Mouse (Mus musculus) liver, embryonic 14.5 days (tissue): ENCODE data around the gene Ptpn13.

ENCODE experiments used
- CTCF ChIP-seq: IDR thresholded peaks from 2 replicates; pipeline ENCODE4 v1.5.1; 2016; ENCODE audit warnings: antibody characterized with exemption, low read depth, control low read depth
- EP300 ChIP-seq: IDR thresholded peaks from 2 replicates; pipeline ENCODE4 v1.6.1; 2016; ENCODE audit warnings: antibody characterized with exemption, low read depth

DNA sequence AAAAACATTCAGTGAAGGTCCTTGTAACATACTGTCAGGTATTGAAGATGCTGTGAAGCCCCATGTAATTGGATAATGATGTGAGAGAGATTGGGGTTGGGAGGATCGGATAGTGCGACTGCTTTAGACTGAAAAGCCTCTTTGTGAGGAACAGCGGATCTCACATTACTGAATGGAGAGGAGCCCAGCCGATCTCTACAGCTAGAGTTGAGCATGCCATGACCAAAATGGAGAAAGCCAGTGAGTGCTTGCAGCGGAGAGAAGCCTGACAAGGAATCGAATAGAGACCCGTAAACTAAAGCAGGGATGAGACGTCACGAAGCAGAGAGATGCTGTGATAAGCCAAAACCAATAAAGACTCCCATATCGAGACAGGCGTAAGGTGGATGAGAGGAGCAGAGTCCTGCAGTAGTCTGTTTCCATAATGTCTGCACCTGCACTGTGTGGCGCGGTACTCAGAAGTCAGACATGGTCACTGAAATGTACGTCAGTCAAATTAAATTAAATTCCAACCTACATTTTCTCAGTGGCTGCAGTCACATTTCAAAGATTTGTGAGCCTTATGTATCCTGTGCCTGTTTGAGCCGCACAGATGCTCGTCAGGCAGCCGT is 22.9 kb downstream of the Ptpn13 start:
- TF ChIP-seq CTCF (no peak), EP300 (no peak)
